Mouse (Mus musculus): ENCODE measurements around the gene Gm13040.
"Not testable (repeated sequence)": the region's sequence is repeated elsewhere in the genome, so short reads cannot be mapped to it uniquely, and the experiment has no call there.

Gm13040 gene

GRCm38 (mm10) chr4:143535654-143536053, at the start of gene Gm13040:
TSS of gene Gm13040 (plus strand) at chr4:143535954.
- DNase-seq, result not testable (repeated sequence)

- DNase-seq, result no peak
These were observed 24.7 kb upstream of the Gm13040 start, which contains the start of gene Gm13043 for GRCm38 (mm10) chr4:143511043-143511442. TSS of gene Gm13043 (plus strand) at chr4:143511343.

- not testable (repeated sequence) for DNase-seq
These were observed 15.6 kb downstream of the Gm13040 start, which contains the start of the genes BC080695 and Gm13057 for GRCm38 (mm10) chr4:143551400-143551799. TSS of gene BC080695 (plus strand) at chr4:143551700. TSS of gene Gm13057 (plus strand) at chr4:143551709.
